Comparison of ENCODE assay signal across 14 mouse cellular contexts in genomic region chr16:10771769-10772510, GRCm38 (mm10). TPM values are rescaled to one million over a fixed set of nuclear protein-coding genes. Genes with fewer than 3 reads are reported as not detected.
DNase-seq lines count a peak whose midpoint lies in the region; ATAC-seq and TF ChIP-seq lines count a peak whose summit lies in the region.
"Had no signal": no experiment of that assay in that cellular context is flagged by ENCODE, and none has a peak within 500 bp of the region (broad histone marks: within the 10 kb centered on the region; RNA-seq: fewer than 3 reads in every experiment).

No protein-coding gene starts in this region.

- no peak overlapping the region for H3K4me3 ChIP-seq in CH12.LX (replicated peaks in 1 of 3; ENCODE audit: low read depth in 2 of 3, low read length in 2 of 3, poor library complexity in 1 of 3)
- no peak overlapping the region for H3K4me3 ChIP-seq in liver, embryonic 11.5 days (ENCODE audit: low read depth, low read length)
- no peak overlapping the region for H3K4me3 ChIP-seq in hindbrain, embryonic 11.5 days (ENCODE audit: low read depth, low read length)
- H3K4me3 ChIP-seq: embryonic facial prominence, embryonic 10.5 days; intestine, embryonic 15.5 days; midbrain, embryonic 12.5 days had no signal

- no peak overlapping the region for H3K9ac ChIP-seq in CH12.LX (ENCODE audit: insufficient read depth, low read depth)
- no peak overlapping the region for H3K9ac ChIP-seq in liver, embryonic 11.5 days (ENCODE audit: low read depth, low read length)
- H3K9ac ChIP-seq in hindbrain, embryonic 11.5 days (ENCODE audit: low read depth, low read length) = no peak overlapping the region
- H3K9ac ChIP-seq: forebrain, postnatal 0 days; intestine, embryonic 15.5 days; midbrain, embryonic 12.5 days had no signal

- peaks cover 3% of the 10 kb centered on the region for H3K27me3 ChIP-seq in CH12.LX (replicated peaks)
- H3K27me3 ChIP-seq in liver, embryonic 11.5 days (replicated peaks; ENCODE audit: control insufficient read depth, insufficient read depth, low read length) = peaks cover 3% of the 10 kb centered on the region; the same call in 1 of the 2 replicates
- no peaks in the 10 kb centered on the region for H3K27me3 ChIP-seq in hindbrain, embryonic 11.5 days (ENCODE audit: control insufficient read depth, insufficient read depth, low read length)

- peaks cover 59 to 86% of the 10 kb centered on the region in 2 experiments for H3K4me1 ChIP-seq in CH12.LX (ENCODE audit: control insufficient read depth in 1 of 2, insufficient read depth in 2 of 2)
- H3K4me1 ChIP-seq in liver, embryonic 11.5 days (replicated peaks; ENCODE audit: control insufficient read depth, insufficient read depth, low read length) = peaks cover 29% of the 10 kb centered on the region
- no peaks in the 10 kb centered on the region for H3K4me1 ChIP-seq in hindbrain, embryonic 11.5 days (replicated peaks; ENCODE audit: control insufficient read depth, insufficient read depth, low read length)
- H3K4me1 ChIP-seq: midbrain, embryonic 12.5 days had no signal

- no peak for TF ChIP-seq CTCF in CH12.LX (conservative IDR thresholded peaks at IDR 0.05 in 1 of 2, IDR thresholded peaks at IDR 0.05 in 1 of 2; ENCODE audit: low read depth in 2 of 2, low read length in 2 of 2)

- ATAC-seq in liver, embryonic 11.5 days (replicated peaks; ENCODE audit: low FRiP score) = peak; percentile 62
- ATAC-seq in hindbrain, embryonic 11.5 days (ENCODE audit: low FRiP score) = no peak
- ATAC-seq: forebrain, postnatal 0 days; intestine, embryonic 15.5 days had no signal

- 0 out of 2 replicates have a peak, but pooled peaks have one; percentile 13 for TF ChIP-seq EP300 in CH12.LX (IDR thresholded peaks at IDR 0.05; ENCODE audit: low read length)

- H3K4me2 ChIP-seq in CH12.LX (ENCODE audit: insufficient read depth, low read depth, poor library complexity, severe bottlenecking) = no peak overlapping the region; the same call in 1 of the 2 replicates
- no peak overlapping the region for H3K4me2 ChIP-seq in liver, embryonic 11.5 days
- no peak overlapping the region for H3K4me2 ChIP-seq in hindbrain, embryonic 11.5 days (replicated peaks; ENCODE audit: low read depth, low read length)
- H3K4me2 ChIP-seq: intestine, embryonic 15.5 days; midbrain, embryonic 12.5 days had no signal

- DNase-seq in CD4-positive, CD25-positive, alpha-beta regulatory T cell, adult 2 months (ENCODE audit: low read depth, low spot score) = peak; percentile 94
- no peak for DNase-seq in CH12.LX (ENCODE audit: extremely low read depth)
- no peak for DNase-seq in liver, embryonic 11.5 days (ENCODE audit: low spot score)
- peak; percentile 34 for DNase-seq in spleen, adult 12 weeks (ENCODE audit: low spot score)
- DNase-seq in cerebellum, adult 8-10 months = no peak
- DNase-seq in hindbrain, embryonic 11.5 days (ENCODE audit: low spot score) = no peak
- no peak for DNase-seq in right cerebral cortex, postnatal 4 days
- DNase-seq: forebrain, postnatal 0 days had no signal

- H3K79me2 ChIP-seq in CH12.LX (replicated peaks; ENCODE audit: control insufficient read depth, extremely low read depth, insufficient read depth, poor library complexity, severe bottlenecking) = no peaks in the 10 kb centered on the region

- H3K27ac ChIP-seq in CH12.LX (ENCODE audit: insufficient read depth, low read depth) = no peak overlapping the region
- H3K27ac ChIP-seq in liver, embryonic 11.5 days (ENCODE audit: low read depth, low read length) = no peak overlapping the region
- H3K27ac ChIP-seq in hindbrain, embryonic 11.5 days (ENCODE audit: low read depth, low read length) = no peak overlapping the region
- H3K27ac ChIP-seq: embryonic facial prominence, embryonic 10.5 days; intestine, embryonic 15.5 days; midbrain, embryonic 12.5 days had no signal

- no peak for TF ChIP-seq POLR2A in CH12.LX (IDR thresholded peaks at IDR 0.05; ENCODE audit: low read depth, low read length)

- TF ChIP-seq RAD21 in CH12.LX (IDR thresholded peaks at IDR 0.05; ENCODE audit: low read depth, low read length) = no peak

- dilution Hi-C loops in CH12.LX (cut with MboI; ENCODE audit: extremely low pct_ligation_motif_present, extremely low pct_unique_long_range_greater_than_20kb, low sequenced_read_pairs) = no loop called here

- no peaks in the 10 kb centered on the region for H3K9me3 ChIP-seq in CH12.LX (replicated peaks; ENCODE audit: low read length)
- H3K9me3 ChIP-seq in liver, embryonic 11.5 days (ENCODE audit: control insufficient read depth, low read length) = no peaks in the 10 kb centered on the region
- no peaks in the 10 kb centered on the region for H3K9me3 ChIP-seq in hindbrain, embryonic 11.5 days (ENCODE audit: control insufficient read depth, low read length)
- H3K9me3 ChIP-seq: embryonic facial prominence, embryonic 10.5 days; intestine, embryonic 15.5 days; midbrain, embryonic 12.5 days had no signal

- in situ Hi-C loops in CH12.LX (cut with MboI; ENCODE audit: low pct_ligation_motif_present, low pct_unique_long_range_greater_than_20kb, low sequenced_read_pairs) = no loop called here

- WGBS in liver, embryonic 11.5 days = 49% methylated on average over 19 of the region's 19 CpGs
- WGBS in hindbrain, embryonic 11.5 days = 50% methylated on average over 19 of the region's 19 CpGs

- H3K36me3 ChIP-seq in CH12.LX (replicated peaks in 1 of 2; ENCODE audit: control insufficient read depth in 1 of 2, insufficient read depth in 1 of 2, low read length in 1 of 2) = no peaks in the 10 kb centered on the region
- no peaks in the 10 kb centered on the region for H3K36me3 ChIP-seq in liver, embryonic 11.5 days (ENCODE audit: control insufficient read depth, insufficient read depth, low read length)
- H3K36me3 ChIP-seq in hindbrain, embryonic 11.5 days (ENCODE audit: control insufficient read depth, insufficient read depth, low read length) = no peaks in the 10 kb centered on the region
- H3K36me3 ChIP-seq: embryonic facial prominence, embryonic 10.5 days; intestine, embryonic 15.5 days; midbrain, embryonic 12.5 days had no signal

TF ChIP-seq in CH12.LX, 34 proteins besides CTCF, POLR2A, EP300 and RAD21:
- TF ChIP-seq PAX5 (IDR thresholded peaks at IDR 0.05; ENCODE audit: low read length) = no peak
- TF ChIP-seq RCOR1 (conservative IDR thresholded peaks at IDR 0.05; ENCODE audit: low read depth, low read length) = 0 out of 2 replicates have a peak, but pooled peaks have one; percentile 30
- no peak for TF ChIP-seq MAZ (IDR thresholded peaks at IDR 0.05; ENCODE audit: low read depth, low read length)
- TF ChIP-seq E2F4 (IDR thresholded peaks at IDR 0.05; ENCODE audit: insufficient replicate concordance, low read depth, low read length) = no peak
- TF ChIP-seq NRF1 (IDR thresholded peaks at IDR 0.05; ENCODE audit: low read depth, low read length) = no peak
- no peak for TF ChIP-seq SMC3 (IDR thresholded peaks at IDR 0.05; ENCODE audit: low read depth, low read length)
- no peak for TF ChIP-seq IRF4 (IDR thresholded peaks at IDR 0.05; ENCODE audit: low read depth, low read length)
- peak; percentile 53 for TF ChIP-seq ELF1 (IDR thresholded peaks at IDR 0.05; ENCODE audit: low read depth, low read length)
- TF ChIP-seq NELFE (IDR thresholded peaks at IDR 0.05; ENCODE audit: low read depth, low read length) = no peak
- TF ChIP-seq USF1 (IDR thresholded peaks at IDR 0.05; ENCODE audit: low read depth, low read length) = no peak
- peak; percentile 42; the same call in 1 of the 2 replicates for TF ChIP-seq MXI1 (IDR thresholded peaks at IDR 0.05; ENCODE audit: low read depth, low read length)
- peak; percentile 28; the same call in 1 of the 2 replicates for TF ChIP-seq MAX (IDR thresholded peaks at IDR 0.05; ENCODE audit: low read length)
- peak; percentile 52; the same call in 1 of the 2 replicates for TF ChIP-seq SIN3A (IDR thresholded peaks at IDR 0.05; ENCODE audit: low read length)
- TF ChIP-seq TCF12 (IDR thresholded peaks at IDR 0.05; ENCODE audit: low read depth, low read length) = peak; percentile 25; the same call in 1 of the 2 replicates
- TF ChIP-seq MEF2A (IDR thresholded peaks at IDR 0.05; ENCODE audit: borderline replicate concordance, low read depth, low read length) = no peak

RNA-seq across cellular contexts. Expression of gene Socs1, which starts 13.4 kb away (rescaled TPM):
- 26.1 and 29.1 TPM in 2 replicates for total RNA-seq in CH12.LX (2012; rRNA removed)
- total RNA-seq in CH12.LX (2014; rRNA removed) = 17.3 and 18.8 TPM in 2 replicates
- polyA plus RNA-seq in CH12.LX (2012; ENCODE audit: insufficient read length, low read depth) = 23.0 and 27.6 TPM in 2 replicates
- 3.2 and 3.5 TPM in 2 replicates for polyA plus RNA-seq in liver, embryonic 11.5 days (2014; fragmentation: Nextera tagmentation; extraction: Ambion mirVana)
- polyA plus RNA-seq in hindbrain, embryonic 11.5 days (2014; fragmentation: Nextera tagmentation; extraction: Ambion mirVana) = 3.5 and 3.6 TPM in 2 replicates

RNA-seq across cellular contexts. Expression of gene Tnp2, which starts 16.5 kb away (rescaled TPM):
- total RNA-seq in CH12.LX (2012; rRNA removed) (0.25 TPM in 1 of 2 replicates, not detected in the other), CH12.LX (2014; rRNA removed) (not detected in 2 replicates)
- polyA plus RNA-seq in CH12.LX (2012; ENCODE audit: insufficient read length, low read depth) = 0.43 TPM in 1 of 2 replicates, not detected in the other
- not detected in 2 replicates for polyA plus RNA-seq in liver, embryonic 11.5 days (2014; fragmentation: Nextera tagmentation; extraction: Ambion mirVana)
- not detected in 2 replicates for polyA plus RNA-seq in hindbrain, embryonic 11.5 days (2014; fragmentation: Nextera tagmentation; extraction: Ambion mirVana)
- total RNA-seq: forebrain, postnatal 0 days; heart, adult 8-10 months had no signal
- polyA plus RNA-seq: embryonic facial prominence, embryonic 10.5 days; forebrain, postnatal 0 days; intestine, embryonic 15.5 days; limb, embryonic 11.5 days; midbrain, embryonic 12.5 days; urinary bladder, adult 2 months had no signal

RNA-seq across cellular contexts. Expression of gene Prm3, which starts 18.8 kb away (rescaled TPM):
- total RNA-seq in CH12.LX (2012; rRNA removed) = not detected in 2 replicates
- not detected in 2 replicates for total RNA-seq in CH12.LX (2014; rRNA removed)
- not detected in 2 replicates for polyA plus RNA-seq in CH12.LX (2012; ENCODE audit: insufficient read length, low read depth)
- not detected in 2 replicates for polyA plus RNA-seq in liver, embryonic 11.5 days (2014; fragmentation: Nextera tagmentation; extraction: Ambion mirVana)
- not detected in 2 replicates for polyA plus RNA-seq in hindbrain, embryonic 11.5 days (2014; fragmentation: Nextera tagmentation; extraction: Ambion mirVana)
- total RNA-seq: forebrain, postnatal 0 days; heart, adult 8-10 months had no signal
- polyA plus RNA-seq: embryonic facial prominence, embryonic 10.5 days; forebrain, postnatal 0 days; intestine, embryonic 15.5 days; limb, embryonic 11.5 days; midbrain, embryonic 12.5 days; urinary bladder, adult 2 months had no signal

RNA-seq across cellular contexts. Expression of gene Prm2, which starts 24.0 kb away (rescaled TPM):
- total RNA-seq in CH12.LX (2012; rRNA removed) (not detected in 2 replicates), CH12.LX (2014; rRNA removed) (not detected in 2 replicates)
- not detected in 2 replicates for polyA plus RNA-seq in CH12.LX (2012; ENCODE audit: insufficient read length, low read depth)
- polyA plus RNA-seq in liver, embryonic 11.5 days (2014; fragmentation: Nextera tagmentation; extraction: Ambion mirVana) = not detected in 2 replicates
- not detected in 2 replicates for polyA plus RNA-seq in hindbrain, embryonic 11.5 days (2014; fragmentation: Nextera tagmentation; extraction: Ambion mirVana)
- total RNA-seq: forebrain, postnatal 0 days; heart, adult 8-10 months had no signal
- polyA plus RNA-seq: embryonic facial prominence, embryonic 10.5 days; forebrain, postnatal 0 days; intestine, embryonic 15.5 days; limb, embryonic 11.5 days; midbrain, embryonic 12.5 days; urinary bladder, adult 2 months had no signal

RNA-seq across cellular contexts. Expression of gene Prm1, which starts 33.7 kb away (rescaled TPM):
- total RNA-seq in CH12.LX (2012; rRNA removed) = not detected in 2 replicates
- total RNA-seq in CH12.LX (2014; rRNA removed) = not detected in 2 replicates
- polyA plus RNA-seq in CH12.LX (2012; ENCODE audit: insufficient read length, low read depth) = not detected in 2 replicates
- polyA plus RNA-seq in liver, embryonic 11.5 days (2014; fragmentation: Nextera tagmentation; extraction: Ambion mirVana) = not detected in 2 replicates
- not detected in 2 replicates for polyA plus RNA-seq in hindbrain, embryonic 11.5 days (2014; fragmentation: Nextera tagmentation; extraction: Ambion mirVana)
- total RNA-seq: forebrain, postnatal 0 days; heart, adult 8-10 months had no signal
- polyA plus RNA-seq: forebrain, postnatal 0 days; intestine, embryonic 15.5 days; limb, embryonic 11.5 days; midbrain, embryonic 12.5 days; urinary bladder, adult 2 months had no signal

Comparison
In these comparisons a context has a peak if more than half of its experiments do, and no peak if none do; other contexts are left out.
1. DNase-seq: peak in CD4-positive, CD25-positive, alpha-beta regulatory T cell, adult 2 months (single experiment) and spleen, adult 12 weeks (single experiment); none in CH12.LX (single experiment), liver, embryonic 11.5 days (single experiment), cerebellum, adult 8-10 months (single experiment), hindbrain, embryonic 11.5 days (single experiment) and right cerebral cortex, postnatal 4 days (single experiment).